Mouse (Mus musculus): ENCODE results near the gene Bcas3.
A peak's percentile ranks its signal among the peaks of the same experiment; 100 is the strongest.

Gene Bcas3

GRCm38 (mm10) chr11:85746373-85746772 lies 393.4 kb downstream of the Bcas3 start:
- DNase-seq (ENCODE audit: low read depth, low spot score) = no peak

- no peak for DNase-seq (ENCODE audit: low read depth, low spot score)
These were observed 395.9 kb downstream of the Bcas3 start for GRCm38 (mm10) chr11:85748891-85749290.

- DNase-seq (ENCODE audit: low read depth, low spot score) = no peak
These were observed 398.2 kb downstream of the Bcas3 start for GRCm38 (mm10) chr11:85751171-85751570.

- DNase-seq (ENCODE audit: low read depth, low spot score) = peak; percentile 76
These were observed 401.9 kb downstream of the Bcas3 start for GRCm38 (mm10) chr11:85754631-85755502.

- DNase-seq (ENCODE audit: low read depth, low spot score) = peak; percentile 53
These were observed 402.6 kb downstream of the Bcas3 start for GRCm38 (mm10) chr11:85755503-85756044.

- no peak for DNase-seq (ENCODE audit: low read depth, low spot score)
These were observed 405.9 kb downstream of the Bcas3 start for GRCm38 (mm10) chr11:85758891-85759290.

- no peak for DNase-seq (ENCODE audit: low read depth, low spot score)
These were observed 406.9 kb downstream of the Bcas3 start for GRCm38 (mm10) chr11:85759634-85760439.

GRCm38 (mm10) chr11:85760486-85761141 lies 407.6 kb downstream of the Bcas3 start:
- peak; percentile 50 for DNase-seq (ENCODE audit: low read depth, low spot score)

GRCm38 (mm10) chr11:85761170-85761569 lies 408.2 kb downstream of the Bcas3 start:
- DNase-seq (ENCODE audit: low read depth, low spot score) = no peak

GRCm38 (mm10) chr11:85763655-85764054 lies 410.7 kb downstream of the Bcas3 start:
- DNase-seq (ENCODE audit: low read depth, low spot score) = no peak

- no peak for DNase-seq (ENCODE audit: low read depth, low spot score)
These were observed 413.2 kb downstream of the Bcas3 start for GRCm38 (mm10) chr11:85766106-85766723.

GRCm38 (mm10) chr11:85766811-85767210 lies 413.8 kb downstream of the Bcas3 start:
- DNase-seq (ENCODE audit: low read depth, low spot score) = no peak

GRCm38 (mm10) chr11:85769740-85770139 lies 416.8 kb downstream of the Bcas3 start:
- no peak for DNase-seq (ENCODE audit: low read depth, low spot score)

- DNase-seq (ENCODE audit: low read depth, low spot score) = no peak
These were observed 420.4 kb downstream of the Bcas3 start for GRCm38 (mm10) chr11:85773391-85773790.

- DNase-seq (ENCODE audit: low read depth, low spot score) = no peak
These were observed 421.7 kb downstream of the Bcas3 start for GRCm38 (mm10) chr11:85774707-85775106.

GRCm38 (mm10) chr11:85775492-85775891 lies 422.5 kb downstream of the Bcas3 start:
- no peak for DNase-seq (ENCODE audit: low read depth, low spot score)

- DNase-seq (ENCODE audit: low read depth, low spot score) = no peak
These were observed 423.9 kb downstream of the Bcas3 start for GRCm38 (mm10) chr11:85776861-85777360.

- no peak for DNase-seq (ENCODE audit: low read depth, low spot score)
These were observed 425.0 kb downstream of the Bcas3 start for GRCm38 (mm10) chr11:85777950-85778349.

GRCm38 (mm10) chr11:85780303-85780702 lies 427.3 kb downstream of the Bcas3 start:
- no peak for DNase-seq (ENCODE audit: low read depth, low spot score)

- DNase-seq (ENCODE audit: low read depth, low spot score) = peak; percentile 15
These were observed 433.2 kb downstream of the Bcas3 start for GRCm38 (mm10) chr11:85786113-85786718.

- DNase-seq (ENCODE audit: low read depth, low spot score) = no peak
These were observed 436.8 kb downstream of the Bcas3 start for GRCm38 (mm10) chr11:85789750-85790149.

Data from telencephalon, adult 2 months (tissue).